Mouse (Mus musculus) megakaryocyte, embryonic 14.5 days (primary cell): ENCODE data around the gene Mboat2.

Experiments used
- FLI1 ChIP-seq: IDR thresholded peaks from 2 replicates; pipeline ENCODE4 v1.6.1; 2012; ENCODE audit warnings: low read length, inconsistent platforms, mixed read lengths
- GATA1 ChIP-seq: IDR thresholded peaks from 3 replicates; pipeline ENCODE4 v1.6.1; 2012; ENCODE audit warnings: mixed read lengths, low read length, inconsistent platforms, borderline replicate concordance

GRCm38 (mm10) chr12:24783735-24784134, 46.9 kb upstream of the Mboat2 start:
- TF ChIP-seq GATA1, result no peak
- no peak for TF ChIP-seq FLI1
